Mouse (Mus musculus) liver, adult (tissue): ENCODE data around the gene Man2a2.

Experiments
- GATA4 ChIP-seq: IDR thresholded peaks from 2 replicates; pipeline ENCODE4 v1.6.1; 2014; ENCODE audit warnings: mild to moderate bottlenecking, low read length; ENCODE audit not compliant: insufficient replicate concordance

Man2a2 gene

DNA sequence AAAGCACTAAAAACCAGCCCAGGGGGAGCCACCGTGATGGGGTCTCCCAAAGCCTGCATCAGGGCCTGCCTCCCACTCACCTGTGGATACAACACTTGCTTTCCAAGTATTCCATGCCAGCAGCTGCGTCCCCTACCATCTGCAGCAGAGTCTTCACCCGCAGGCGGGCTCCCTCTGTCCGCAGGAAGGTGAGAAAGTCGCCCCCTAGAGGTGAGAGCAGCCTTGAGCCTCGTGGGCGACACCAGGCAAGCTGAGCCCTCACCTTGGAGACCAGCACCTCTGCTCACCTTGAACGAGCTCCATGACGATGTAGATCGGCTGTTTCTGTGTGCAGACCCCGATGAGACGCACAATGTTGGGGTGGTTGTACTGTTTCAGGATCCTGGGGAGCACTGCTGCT is 8.4 kb upstream of the Man2a2 start:
- TF ChIP-seq GATA4 = no peak

GRCm38 (mm10) chr7:80377471-80377870 is 6.3 kb upstream of the Man2a2 start:
- TF ChIP-seq GATA4 = no peak

DNA sequence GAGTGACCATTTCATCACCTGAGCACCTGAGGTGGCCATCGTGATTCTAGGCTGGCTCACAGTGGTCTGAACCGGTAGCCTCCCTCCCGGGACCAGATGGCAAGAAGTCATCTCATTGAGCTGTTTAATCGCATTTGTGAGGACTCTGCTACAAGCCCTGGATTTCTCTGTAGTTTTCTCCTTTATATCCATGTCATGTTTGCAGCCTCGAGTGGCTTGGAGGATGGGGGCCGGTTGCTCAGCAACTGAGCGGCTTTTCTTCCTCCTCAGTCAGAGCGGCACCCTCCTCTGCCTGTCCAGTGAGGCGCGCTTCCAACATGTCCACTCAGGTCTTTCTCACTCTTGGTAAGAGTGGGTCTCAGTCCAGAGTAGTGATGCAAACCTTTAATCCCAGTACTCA is 5.0 kb upstream of the Man2a2 start:
- no peak for TF ChIP-seq GATA4

- no peak for TF ChIP-seq GATA4
Observed at GRCm38 (mm10) chr7:80375376-80376039, 4.3 kb upstream of the Man2a2 start.

- no peak for TF ChIP-seq GATA4
Observed at GRCm38 (mm10) chr7:80374733-80375132, 3.6 kb upstream of the Man2a2 start.

- no peak for TF ChIP-seq GATA4
Observed at GRCm38 (mm10) chr7:80374280-80374679, 3.1 kb upstream of the Man2a2 start.

DNA sequence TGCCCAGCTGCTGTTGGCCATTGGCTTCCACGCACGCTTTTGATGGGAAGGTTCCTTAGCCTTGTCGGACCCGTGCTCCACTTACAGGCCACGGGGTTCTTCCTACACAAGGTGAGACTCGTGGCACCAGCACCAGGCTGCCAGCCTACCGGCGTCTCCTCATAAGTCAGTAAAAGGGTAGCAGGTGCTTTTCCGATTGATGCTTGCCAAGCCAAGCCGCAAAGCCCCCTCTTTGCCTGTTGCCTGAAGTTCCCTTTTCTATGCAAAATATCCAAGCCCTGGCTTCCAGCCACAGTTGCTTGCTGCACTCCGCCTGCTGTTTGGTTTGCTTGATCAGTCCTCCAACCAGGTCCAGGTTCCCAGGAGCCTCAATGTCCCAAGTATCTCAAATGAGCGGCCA is 2.7 kb upstream of the Man2a2 start:
- no peak for TF ChIP-seq GATA4

DNA sequence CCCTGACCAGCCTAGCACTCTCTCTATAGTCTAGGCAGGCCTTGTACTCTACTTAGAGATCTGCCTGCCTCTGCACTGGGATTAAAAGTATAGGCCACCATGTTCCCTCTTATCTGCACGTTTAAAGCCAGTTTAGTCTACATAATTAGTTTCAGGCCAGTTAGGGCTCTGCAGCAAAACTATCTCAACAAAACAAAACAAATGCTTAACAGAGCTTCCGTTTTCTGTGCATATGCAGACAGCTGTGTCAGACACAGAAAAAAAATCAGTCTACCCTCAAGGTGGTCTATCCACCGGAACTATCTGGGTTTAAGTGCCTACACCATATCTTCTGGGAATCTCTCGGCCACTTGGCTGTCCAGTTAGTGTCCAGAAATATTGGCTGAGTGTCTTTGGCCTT is 2.2 kb upstream of the Man2a2 start:
- no peak for TF ChIP-seq GATA4

GRCm38 (mm10) chr7:80372667-80373066 is 1.5 kb upstream of the Man2a2 start:
- TF ChIP-seq GATA4 = no peak

DNA sequence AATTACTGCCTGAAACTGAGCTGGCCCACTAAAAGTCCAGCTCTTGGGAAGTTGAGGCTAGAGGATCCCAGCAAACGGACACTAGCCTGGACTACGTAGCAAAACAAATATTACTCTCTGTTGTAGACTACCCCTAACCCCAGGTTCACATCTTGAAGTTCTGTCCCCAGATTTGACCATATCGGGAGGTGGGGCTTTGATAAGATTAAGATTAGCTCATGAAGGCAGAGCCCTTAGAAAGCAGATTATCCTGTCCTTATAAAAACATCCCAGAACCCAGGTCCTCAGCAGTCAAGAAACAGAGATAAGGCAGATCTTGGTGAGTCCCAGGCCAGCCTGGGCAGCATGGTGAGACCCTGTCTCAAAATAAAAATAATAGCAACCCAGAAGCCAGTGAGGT is 991 bp upstream of the Man2a2 start:
- TF ChIP-seq GATA4 = no peak

GRCm38 (mm10) chr7:80370649-80371040 is 530 bp downstream of the Man2a2 start:
- TF ChIP-seq GATA4 = no peak

DNA sequence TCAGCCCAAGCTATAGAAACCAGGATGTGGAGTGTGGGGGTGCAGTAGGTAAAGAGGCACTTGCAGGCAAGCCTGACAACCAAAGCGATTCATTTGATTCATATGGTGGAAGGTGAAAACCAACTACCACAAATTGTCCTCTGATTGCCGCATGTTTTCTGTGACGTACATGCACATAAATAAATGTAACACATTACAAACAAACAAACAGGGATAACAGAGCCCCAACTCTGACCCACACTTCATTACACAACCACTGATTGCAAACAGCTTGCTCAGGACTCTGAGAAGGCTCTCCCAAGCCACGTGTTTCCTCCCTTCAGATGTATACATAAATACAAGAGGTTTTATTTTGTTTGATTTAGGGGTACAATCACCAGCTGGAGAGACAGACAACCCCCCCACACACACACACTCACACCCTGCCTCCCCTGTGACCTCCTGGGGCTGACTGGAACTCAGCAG is 1.2 kb downstream of the Man2a2 start:
- no peak for TF ChIP-seq GATA4

DNA sequence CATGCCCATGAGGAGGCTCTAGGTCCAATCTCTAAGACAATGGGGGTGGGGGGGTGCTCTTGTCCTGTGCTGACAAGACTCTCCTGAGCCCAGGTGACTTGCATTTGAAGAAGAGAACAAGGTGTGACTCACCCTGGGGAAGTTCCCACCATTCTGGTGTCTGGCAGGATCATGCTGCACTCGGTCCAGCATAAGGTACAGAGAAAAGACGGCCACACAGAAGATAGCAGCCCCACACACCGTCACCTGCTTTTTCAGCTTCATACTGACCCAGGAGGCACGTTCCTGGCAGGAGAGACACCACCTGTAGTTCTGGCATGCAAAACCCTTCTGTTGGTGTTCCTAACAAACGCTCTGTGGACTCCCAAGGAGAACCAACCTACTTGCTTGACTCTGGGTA is 1.7 kb downstream of the Man2a2 start:
- TF ChIP-seq GATA4 = no peak

- no peak for TF ChIP-seq GATA4
Observed at GRCm38 (mm10) chr7:80368635-80369421, 2.3 kb downstream of the Man2a2 start.

DNA sequence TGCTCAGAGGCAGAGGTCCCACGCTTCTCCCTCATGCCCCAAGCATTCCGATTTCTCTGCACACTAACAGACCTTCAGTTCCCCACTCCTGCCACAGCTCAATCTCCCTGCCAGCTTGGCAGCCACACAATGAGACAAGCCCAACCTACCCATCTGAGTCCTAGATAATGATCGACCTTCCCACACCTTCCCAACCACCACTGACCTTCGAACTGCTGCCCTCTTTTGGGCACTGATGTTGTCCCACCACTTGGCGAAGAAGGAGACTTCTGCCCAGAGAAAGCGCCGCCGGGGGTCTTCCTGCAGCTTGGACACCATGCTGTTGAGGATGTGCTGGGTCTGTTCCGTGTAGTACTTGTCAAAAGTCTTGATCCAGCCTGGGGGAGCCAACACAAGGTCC is 3.2 kb downstream of the Man2a2 start:
- TF ChIP-seq GATA4 = no peak

GRCm38 (mm10) chr7:80367232-80367631 is 3.9 kb downstream of the Man2a2 start:
- TF ChIP-seq GATA4 = no peak

- no peak for TF ChIP-seq GATA4
Observed at GRCm38 (mm10) chr7:80365759-80366158, 5.4 kb downstream of the Man2a2 start.

DNA sequence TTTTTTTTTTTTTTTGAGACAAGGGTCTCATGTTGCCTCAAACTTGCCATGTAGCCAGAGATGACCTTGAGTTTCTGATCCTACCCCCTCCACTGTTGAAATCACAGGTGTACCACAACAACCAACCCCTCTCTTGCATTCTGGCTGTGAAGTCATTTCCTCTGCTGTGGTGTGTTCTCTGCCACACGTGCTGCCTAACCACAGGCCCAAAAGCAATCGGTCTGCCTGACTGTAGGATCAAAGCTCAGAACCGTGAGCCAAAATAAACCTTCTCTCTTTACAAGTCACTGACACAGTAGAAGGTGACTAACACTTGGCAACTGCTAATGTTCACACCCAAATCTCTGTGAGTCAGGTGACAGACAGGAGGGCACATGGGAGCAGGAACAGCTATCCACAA is 10.7 kb downstream of the Man2a2 start:
- no peak for TF ChIP-seq GATA4
